Mouse (Mus musculus): ENCODE data around the gene Ago1. TPM values are rescaled to one million over a fixed set of nuclear protein-coding genes. Genes with fewer than 3 reads are reported as not detected.

Ago1 gene
- 0.94 and 1.1 TPM in 2 replicates for polyA plus RNA-seq (2015; fragmentation: Nextera tagmentation; extraction: Ambion mirVana)

DNA sequence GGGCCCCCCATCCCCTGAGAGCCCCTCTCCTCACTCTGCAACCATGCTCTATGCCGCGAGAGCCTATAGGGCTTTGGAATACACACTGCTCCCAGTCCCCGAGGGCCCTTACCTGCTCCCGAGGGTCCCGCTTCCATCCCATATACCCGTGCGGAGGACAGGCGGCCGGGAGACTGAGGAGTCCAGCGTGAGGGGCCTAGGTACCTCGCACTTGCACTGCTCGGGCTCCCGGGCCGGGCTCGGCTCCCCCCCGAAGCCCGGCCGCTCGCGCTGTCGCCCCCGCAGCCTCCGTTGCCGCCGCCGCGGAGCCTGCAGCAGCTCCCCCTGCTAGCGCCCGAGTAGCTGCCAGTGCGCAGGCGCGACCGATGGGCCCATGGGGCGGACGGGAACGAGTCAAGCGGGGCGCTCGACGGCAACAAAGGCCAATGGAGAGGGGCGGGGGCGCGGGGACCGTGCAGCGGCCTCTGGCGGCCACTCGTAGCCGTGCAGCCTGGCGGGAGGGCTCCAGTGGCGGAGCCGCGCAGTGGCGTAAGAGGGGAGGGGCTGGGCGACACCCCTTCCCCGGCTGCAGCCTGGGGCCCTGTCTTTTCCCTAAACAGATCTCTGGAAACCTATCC is at the start of gene Ago1:
Gene Ago1, minus strand, starts transcription at position 299 of the 617 bp plus-strand sequence.
- H3K27me3 ChIP-seq, result no peaks in the 10 kb centered on the region
- WGBS (ENCODE audit: insufficient replicate concordance), result under 1% methylated on average over 55 of the region's 55 CpGs
- H3K4me1 ChIP-seq (replicated peaks), result peaks cover 41% of the 10 kb centered on the region
- no peaks in the 10 kb centered on the region for H3K9me3 ChIP-seq (replicated peaks)
- H3K4me2 ChIP-seq, result peak within 1 kb of the TSS; percentile 96
- H3K27ac ChIP-seq (replicated peaks), result peak within 1 kb of the TSS; percentile 61
- H3K9ac ChIP-seq, result peak within 1 kb of the TSS; percentile 80
- ATAC-seq (ENCODE audit: insufficient read depth), result peak; percentile 87
- H3K36me3 ChIP-seq (replicated peaks), result no peaks in the 10 kb centered on the region
- peak within 1 kb of the TSS; percentile 85 for H3K4me3 ChIP-seq (replicated peaks)

DNA sequence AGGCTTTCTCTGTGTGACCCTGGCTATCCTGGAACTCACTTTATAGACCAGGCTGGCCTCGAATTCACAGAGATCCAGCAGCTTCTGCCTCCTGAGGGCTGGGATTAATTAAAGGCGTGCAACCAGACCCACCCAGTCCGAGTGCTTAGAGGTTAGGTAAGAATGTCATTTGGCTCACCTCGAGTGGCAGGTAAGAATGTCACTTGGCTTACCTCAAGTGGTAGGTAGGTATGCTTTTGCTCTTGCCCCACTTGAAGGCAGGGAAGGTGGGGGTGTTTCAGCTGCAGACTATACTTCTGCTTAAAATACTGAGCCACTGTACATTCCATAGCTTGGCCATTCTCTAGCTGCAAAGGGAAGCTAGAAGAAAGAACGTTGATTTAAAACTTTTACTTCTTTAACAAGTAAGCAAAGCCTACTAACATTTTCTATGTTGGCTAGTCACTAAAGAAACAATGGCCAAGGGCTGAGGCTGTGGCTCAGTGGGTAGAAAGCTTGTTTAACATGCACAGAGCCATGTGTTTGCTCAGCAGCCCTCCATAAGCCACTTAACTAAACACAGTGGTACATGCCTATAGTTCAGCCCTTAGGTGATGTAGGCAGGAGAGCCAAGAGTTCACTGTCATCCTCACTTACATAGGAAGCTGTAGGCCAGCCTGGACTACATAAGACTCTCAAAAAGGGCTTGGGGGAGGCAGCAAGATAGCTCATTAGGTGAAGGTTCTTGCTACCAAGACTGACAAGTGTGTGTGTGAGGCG is 44.1 kb upstream of the Ago1 start:
- no peak overlapping the region for H3K4me3 ChIP-seq (replicated peaks)
- WGBS (ENCODE audit: insufficient replicate concordance), result 58% methylated on average over 6 of the region's 6 CpGs

DNA sequence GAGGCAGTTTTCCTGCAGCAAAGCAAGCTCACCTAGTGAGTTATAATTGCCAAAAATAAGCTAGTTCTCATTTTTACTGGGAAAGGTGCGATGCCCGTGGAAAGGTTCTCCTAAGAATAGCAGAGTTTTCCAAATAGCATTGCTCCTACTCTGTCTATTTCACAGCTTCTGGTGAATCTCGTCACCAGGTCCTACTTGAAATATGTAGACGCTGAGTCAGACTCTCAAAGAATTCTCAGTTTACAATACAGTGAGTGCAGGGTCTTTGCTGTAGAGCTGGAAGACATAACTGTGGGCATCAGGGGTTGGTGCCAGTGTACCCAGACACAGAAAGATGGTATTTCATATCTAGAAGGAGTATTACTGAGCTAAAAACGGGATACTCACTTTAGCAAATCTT is 42.6 kb upstream of the Ago1 start:
- Histone ChIP-seq H3K4me2 (no peak overlapping the region), H3K9me3 (replicated peaks) (no peaks in the 10 kb centered on the region), H3K36me3 (replicated peaks) (no peaks in the 10 kb centered on the region), H3K27ac (replicated peaks) (no peak overlapping the region), H3K4me1 (replicated peaks) (no peaks in the 10 kb centered on the region), H3K4me3 (replicated peaks) (no peak overlapping the region), H3K9ac (no peak overlapping the region), H3K27me3 (no peaks in the 10 kb centered on the region)
- 69% methylated on average over 5 of the region's 5 CpGs for WGBS (ENCODE audit: insufficient replicate concordance)
- ATAC-seq (ENCODE audit: insufficient read depth), result no peak

More for the DNA sequence above, 44.1 kb upstream of the Ago1 start:
- Histone ChIP-seq H3K4me1 (replicated peaks) (no peaks in the 10 kb centered on the region), H3K9ac (no peak overlapping the region), H3K4me2 (no peak overlapping the region), H3K9me3 (replicated peaks) (no peaks in the 10 kb centered on the region), H3K27ac (replicated peaks) (no peak overlapping the region), H3K36me3 (replicated peaks) (no peaks in the 10 kb centered on the region), H3K27me3 (no peaks in the 10 kb centered on the region)
- ATAC-seq (ENCODE audit: insufficient read depth), result no peak

DNA sequence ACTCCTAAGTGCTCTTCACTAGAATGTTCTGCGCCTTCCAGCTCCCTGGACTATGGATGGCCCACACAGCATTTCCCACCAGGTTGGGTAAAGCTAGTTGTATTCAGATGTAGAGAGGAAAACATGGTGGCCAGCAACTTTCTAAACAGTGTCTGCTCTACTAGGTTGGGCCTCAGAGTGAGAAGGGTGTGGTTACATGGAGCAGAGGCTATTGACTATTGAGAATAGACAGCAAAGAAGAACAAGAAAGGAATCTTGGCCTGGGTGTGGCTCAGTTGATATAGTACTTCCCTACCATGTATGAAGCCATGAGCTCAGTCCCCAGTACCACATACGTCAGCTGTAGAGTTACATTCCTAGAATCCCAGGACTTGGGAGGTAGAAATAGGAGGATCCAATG is 40.7 kb upstream of the Ago1 start:
- H3K4me1 ChIP-seq (replicated peaks), result no peaks in the 10 kb centered on the region
- no peak overlapping the region for H3K9ac ChIP-seq
- H3K36me3 ChIP-seq (replicated peaks), result no peaks in the 10 kb centered on the region
- no peak for ATAC-seq (ENCODE audit: insufficient read depth)
- H3K4me2 ChIP-seq, result no peak overlapping the region
- WGBS (ENCODE audit: insufficient replicate concordance), result 68% methylated on average over 2 of the region's 2 CpGs
- H3K4me3 ChIP-seq (replicated peaks), result no peak overlapping the region
- no peaks in the 10 kb centered on the region for H3K27me3 ChIP-seq
- H3K27ac ChIP-seq (replicated peaks), result no peak overlapping the region
- no peaks in the 10 kb centered on the region for H3K9me3 ChIP-seq (replicated peaks)

DNA sequence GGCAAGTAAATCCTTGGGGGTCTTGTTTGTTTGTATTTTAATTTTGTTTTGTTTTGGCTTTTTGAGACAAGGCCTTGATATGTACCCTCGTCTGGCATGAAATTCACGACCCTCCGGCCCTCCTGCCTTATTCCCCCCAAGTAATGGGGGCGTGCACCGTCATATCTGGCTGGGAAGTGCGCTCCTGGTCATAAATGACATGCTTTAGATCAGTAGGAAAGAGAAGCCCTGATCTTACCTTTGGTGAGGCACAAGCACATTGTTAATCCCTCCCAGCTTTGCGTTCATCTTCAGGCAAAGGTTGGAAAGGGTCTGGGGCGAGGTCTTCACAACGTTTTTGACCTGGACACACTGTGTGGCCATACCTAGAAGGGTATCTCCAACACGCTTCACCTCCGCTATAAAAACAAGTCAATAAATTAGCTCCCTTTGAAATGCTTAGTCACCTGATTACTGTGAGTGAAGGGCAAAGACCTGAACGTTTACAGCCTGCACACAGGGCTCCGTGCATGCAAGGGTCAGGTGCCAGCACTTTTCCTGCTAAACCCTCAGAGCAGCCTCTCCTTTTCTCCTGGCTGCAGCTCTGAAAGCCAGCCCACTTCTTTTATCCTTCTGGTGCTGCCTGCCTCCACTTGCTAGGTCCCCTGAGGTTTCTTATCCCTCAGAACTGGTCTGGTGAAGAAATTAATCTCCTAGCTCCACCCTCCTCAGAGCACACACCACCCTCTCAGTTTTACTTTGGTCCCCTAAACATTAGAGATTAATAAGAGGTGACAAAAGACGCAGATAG is 39.9 kb upstream of the Ago1 start:
- Histone ChIP-seq H3K27me3 (no peaks in the 10 kb centered on the region), H3K4me1 (replicated peaks) (no peaks in the 10 kb centered on the region), H3K4me2 (no peak overlapping the region), H3K27ac (replicated peaks) (no peak overlapping the region), H3K36me3 (replicated peaks) (no peaks in the 10 kb centered on the region), H3K4me3 (replicated peaks) (no peak overlapping the region), H3K9me3 (replicated peaks) (no peaks in the 10 kb centered on the region), H3K9ac (no peak overlapping the region)
- 58% methylated on average over 14 of the region's 14 CpGs for WGBS (ENCODE audit: insufficient replicate concordance)
- no peak for ATAC-seq (ENCODE audit: insufficient read depth)

DNA sequence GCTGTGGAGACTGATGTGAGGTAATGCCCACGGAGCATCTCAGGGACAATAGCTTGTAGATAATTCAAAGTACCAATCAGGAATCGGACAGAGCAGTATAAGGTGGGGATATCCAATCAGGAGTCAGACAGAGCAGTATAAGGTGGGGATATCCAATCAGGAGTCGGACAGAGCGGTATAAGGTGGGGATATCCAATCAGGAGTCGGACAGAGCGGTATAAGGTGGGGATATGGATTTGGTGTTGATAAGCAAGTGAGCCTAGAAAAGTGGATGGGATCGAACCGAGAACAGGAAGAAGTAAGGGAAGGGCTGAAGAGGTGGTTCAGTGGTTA is 34.6 kb upstream of the Ago1 start:
- Histone ChIP-seq H3K4me3 (replicated peaks) (no peak overlapping the region), H3K36me3 (replicated peaks) (no peaks in the 10 kb centered on the region), H3K4me1 (replicated peaks) (no peaks in the 10 kb centered on the region), H3K27me3 (no peaks in the 10 kb centered on the region), H3K9ac (no peak overlapping the region), H3K27ac (replicated peaks) (no peak overlapping the region), H3K9me3 (replicated peaks) (no peaks in the 10 kb centered on the region), H3K4me2 (no peak overlapping the region)
- no peak for ATAC-seq (ENCODE audit: insufficient read depth)
- 43% methylated on average over 8 of the region's 8 CpGs for WGBS (ENCODE audit: insufficient replicate concordance)

DNA sequence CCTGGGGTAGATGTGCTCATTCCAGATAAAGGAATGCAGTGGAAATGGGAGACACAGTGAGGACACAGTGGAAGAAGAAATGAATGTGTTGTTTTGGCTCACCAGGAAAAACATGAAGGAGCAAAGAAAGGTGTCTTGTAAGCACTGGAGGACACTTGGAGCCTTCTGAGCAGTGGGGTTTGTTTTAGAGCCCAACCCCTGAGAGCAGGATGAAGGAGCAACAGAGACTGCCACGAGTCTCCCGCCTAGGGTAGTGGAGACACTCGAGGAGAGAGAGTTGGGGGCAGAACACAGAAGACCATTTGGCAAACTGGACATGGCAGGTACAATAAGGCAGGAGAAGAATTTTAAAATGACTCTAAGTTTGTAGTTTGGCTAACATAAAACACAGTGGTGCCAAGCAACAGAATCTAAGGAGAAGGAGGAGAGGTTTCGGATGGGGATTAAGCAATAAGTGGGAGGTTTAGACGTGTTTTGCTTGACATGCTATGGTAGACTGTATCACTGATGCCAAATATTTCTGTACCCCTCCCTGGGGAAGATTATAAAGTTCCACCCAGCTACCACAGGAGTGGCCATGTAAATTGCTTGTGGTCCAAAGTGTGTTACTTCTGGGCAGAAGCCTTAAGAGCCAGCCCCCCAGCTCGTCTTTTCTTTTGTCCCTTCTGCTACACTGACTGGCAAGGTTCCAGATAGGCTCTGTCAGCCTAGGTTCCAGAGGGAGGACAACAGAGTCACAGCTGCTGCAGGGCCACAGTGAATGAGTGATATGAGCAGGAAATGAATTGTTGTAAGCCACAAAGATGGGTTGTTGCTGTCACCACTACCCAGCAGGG is 34.0 kb upstream of the Ago1 start:
- Histone ChIP-seq H3K4me1 (replicated peaks) (no peaks in the 10 kb centered on the region), H3K27me3 (no peaks in the 10 kb centered on the region), H3K9me3 (replicated peaks) (no peaks in the 10 kb centered on the region), H3K9ac (no peak overlapping the region), H3K4me2 (no peak overlapping the region), H3K4me3 (replicated peaks) (no peak overlapping the region), H3K36me3 (replicated peaks) (no peaks in the 10 kb centered on the region), H3K27ac (replicated peaks) (no peak overlapping the region)
- ATAC-seq (ENCODE audit: insufficient read depth), result no peak
- WGBS (ENCODE audit: insufficient replicate concordance), result 53% methylated on average over 6 of the region's 6 CpGs

DNA sequence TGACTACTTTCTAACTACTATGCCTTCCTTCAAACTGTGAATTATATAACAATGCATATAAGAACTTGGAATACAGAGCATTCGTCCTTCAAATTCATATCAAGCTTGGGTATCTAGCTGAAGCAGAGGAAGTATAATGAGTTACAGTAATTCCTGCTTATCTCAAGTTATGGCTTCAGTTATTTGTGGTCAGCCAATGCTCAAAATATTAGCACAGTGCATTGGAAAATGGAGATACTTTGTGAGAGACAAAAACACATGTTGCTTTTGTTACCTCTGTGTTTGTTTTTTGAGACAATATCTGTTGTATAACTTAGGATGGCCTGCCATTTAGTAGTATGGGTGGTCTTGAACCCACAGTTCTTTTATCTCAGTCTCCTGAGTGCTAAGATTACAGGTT is 30.2 kb upstream of the Ago1 start:
- no peaks in the 10 kb centered on the region for H3K9me3 ChIP-seq (replicated peaks)
- 15% methylated on average over 1 of the region's 1 CpGs for WGBS (ENCODE audit: insufficient replicate concordance)
- no peak overlapping the region for H3K27ac ChIP-seq (replicated peaks)
- no peak overlapping the region for H3K4me3 ChIP-seq (replicated peaks)
- no peak for ATAC-seq (ENCODE audit: insufficient read depth)
- no peak overlapping the region for H3K9ac ChIP-seq
- no peak overlapping the region for H3K4me2 ChIP-seq
- no peaks in the 10 kb centered on the region for H3K4me1 ChIP-seq (replicated peaks)
- no peaks in the 10 kb centered on the region for H3K36me3 ChIP-seq (replicated peaks)
- no peaks in the 10 kb centered on the region for H3K27me3 ChIP-seq

DNA sequence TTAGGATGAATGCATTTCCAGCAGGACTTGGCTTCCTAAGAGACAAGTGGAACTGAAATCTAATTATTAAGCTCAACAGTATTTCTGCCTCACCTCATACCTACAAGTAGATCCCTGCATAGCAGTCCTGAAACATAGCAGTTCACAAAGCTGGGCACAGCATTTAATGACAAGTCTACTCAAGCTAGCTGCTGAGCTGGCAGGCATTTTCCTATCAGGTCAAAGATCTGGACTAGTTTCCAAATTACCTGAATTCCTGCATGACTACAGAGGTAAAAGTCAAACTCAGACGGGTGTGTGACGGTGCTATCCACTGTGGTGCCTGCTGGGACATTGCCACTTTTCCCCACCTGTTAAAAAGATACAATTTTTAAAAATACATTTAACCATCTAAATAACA is 28.6 kb upstream of the Ago1 start:
- H3K36me3 ChIP-seq (replicated peaks), result no peaks in the 10 kb centered on the region
- H3K27ac ChIP-seq (replicated peaks), result no peak overlapping the region
- no peak overlapping the region for H3K9ac ChIP-seq
- no peaks in the 10 kb centered on the region for H3K27me3 ChIP-seq
- no peaks in the 10 kb centered on the region for H3K4me1 ChIP-seq (replicated peaks)
- H3K9me3 ChIP-seq (replicated peaks), result no peaks in the 10 kb centered on the region
- H3K4me2 ChIP-seq, result no peak overlapping the region
- no peak overlapping the region for H3K4me3 ChIP-seq (replicated peaks)
- WGBS (ENCODE audit: insufficient replicate concordance), result 62% methylated on average over 2 of the region's 2 CpGs
- no peak for ATAC-seq (ENCODE audit: insufficient read depth)

DNA sequence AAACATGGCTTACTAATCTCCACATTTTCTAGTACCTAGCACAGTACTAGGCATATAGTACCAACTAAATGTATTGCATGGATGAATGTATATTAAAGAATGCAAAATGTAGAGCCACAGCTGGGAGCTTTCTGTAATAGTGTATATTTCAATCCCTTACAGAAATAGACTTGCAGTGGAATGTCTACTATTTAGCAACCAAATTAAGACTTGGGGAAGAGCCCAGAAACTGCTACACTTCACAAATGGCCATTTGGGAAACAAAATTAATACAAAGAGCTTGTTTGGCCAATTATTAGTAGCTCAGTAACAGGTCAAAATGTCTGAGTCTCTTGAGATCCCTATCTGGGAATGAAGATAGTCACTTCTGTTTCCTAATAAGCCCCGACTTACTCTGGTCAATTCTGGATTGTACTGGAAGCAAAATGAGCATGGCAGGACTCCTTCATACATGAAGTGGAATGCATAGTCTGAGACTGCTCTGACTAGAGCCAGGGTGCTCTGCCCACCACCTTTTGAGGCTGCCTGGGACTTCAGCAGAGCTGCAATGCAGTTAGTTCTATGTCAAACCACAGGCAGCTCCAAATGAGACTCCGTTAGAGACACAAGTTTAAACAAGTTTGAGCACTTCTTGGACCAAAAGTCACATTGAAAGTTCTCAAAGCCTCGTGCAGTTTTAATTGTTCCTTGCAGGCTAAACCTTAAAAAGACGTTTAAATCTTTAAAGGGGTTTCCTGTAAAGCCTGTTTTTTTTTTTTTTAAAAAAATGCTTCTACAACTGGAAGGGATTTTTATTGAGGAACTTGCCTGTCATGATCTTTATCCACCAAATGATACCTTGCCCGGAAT is 27.8 kb upstream of the Ago1 start:
- Histone ChIP-seq H3K4me2 (no peak overlapping the region), H3K27me3 (no peaks in the 10 kb centered on the region), H3K4me3 (replicated peaks) (no peak overlapping the region), H3K4me1 (replicated peaks) (no peaks in the 10 kb centered on the region), H3K9me3 (replicated peaks) (no peaks in the 10 kb centered on the region), H3K36me3 (replicated peaks) (no peaks in the 10 kb centered on the region), H3K27ac (replicated peaks) (no peak overlapping the region), H3K9ac (no peak overlapping the region)
- WGBS (ENCODE audit: insufficient replicate concordance), result 50% methylated on average over 5 of the region's 5 CpGs
- ATAC-seq (ENCODE audit: insufficient read depth), result no peak
